Mouse (Mus musculus) limb, embryonic 10.5 days (tissue): ENCODE measurements around the gene Rnf214. TPM values are rescaled to one million over a fixed set of nuclear protein-coding genes. Genes with fewer than 3 reads are reported as not detected.
"Not testable (repeated sequence)": the region's sequence is repeated elsewhere in the genome, so short reads cannot be mapped to it uniquely, and the experiment has no call there.

Source experiments
- DNase-seq: peaks from one replicate; pipeline ENCODE4 v3.0.0-alpha.2; 2017; ENCODE audit warnings: low spot score
- H3K27ac ChIP-seq: fragments of 300-500 bp; sonication (generic); 2 replicates; pipeline ENCODE4 v1.5.1; 2016; ENCODE audit warnings: mild to moderate bottlenecking
- H3K27me3 ChIP-seq: fragments of 300-500 bp; sonication (generic); 2 replicates; pipeline ENCODE4 v1.6.1; 2016; ENCODE audit warnings: low read depth, mild to moderate bottlenecking; ENCODE audit not compliant: poor library complexity, severe bottlenecking
- H3K36me3 ChIP-seq: fragments of 300-500 bp; sonication (generic); 2 replicates; pipeline ENCODE4 v1.6.1; 2016; ENCODE audit warnings: mild to moderate bottlenecking, moderate library complexity
- H3K4me1 ChIP-seq: fragments of 300-500 bp; sonication (generic); 2 replicates; pipeline ENCODE4 v1.6.1; 2016
- H3K4me3 ChIP-seq: fragments of 300-500 bp; sonication (generic); 2 replicates; pipeline ENCODE4 v1.5.1; 2016; ENCODE audit warnings: mild to moderate bottlenecking, moderate library complexity
- H3K9me3 ChIP-seq: fragments of 300-500 bp; sonication (generic); replicated peaks from 2 replicates; pipeline ENCODE4 v1.6.1; 2016; ENCODE audit warnings: mild to moderate bottlenecking
- WGBS: fragments of 180-500 bp; shearing (Covaris S2); methylation state at CpG from one replicate; pipeline ENCODE4 v1.1.7; 2016; 5-methylcytosine and 5-hydroxymethylcytosine counted together
- polyA plus RNA-seq: library from polyadenylated mRNA; unstranded; fragments of >200 nt; fragmentation: Nextera tagmentation; extraction: Ambion mirVana; gene quantifications from 2 replicates; pipeline ENCODE4 v1.2.1, GENCODE M21; 2016

Gene Rnf214
- polyA plus RNA-seq, 1 experiment from 2014 or later, result 61.2 TPM

DNA sequence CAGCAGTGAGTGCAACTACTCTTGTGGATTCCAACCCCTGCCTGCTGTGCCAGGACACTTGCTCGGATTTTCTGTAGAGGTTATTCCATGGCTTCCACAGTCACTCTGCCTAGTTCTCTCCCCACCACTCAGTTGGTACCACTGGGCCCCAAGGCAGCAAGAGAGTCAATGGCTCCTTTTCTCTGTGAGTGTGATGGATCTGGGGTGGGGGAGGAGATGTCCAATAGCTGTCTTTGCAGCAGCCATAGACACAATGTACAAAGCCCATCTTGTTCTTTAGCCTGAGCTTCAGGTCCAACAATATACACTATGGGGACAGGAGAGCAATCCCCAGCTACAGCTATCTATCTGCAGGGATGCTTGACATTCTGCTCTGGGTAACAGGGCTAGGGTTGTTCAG, 52.6 kb downstream of the Rnf214 start:
- Histone ChIP-seq H3K27me3 (no peaks in the 10 kb centered on the region), H3K4me1 (0 out of 2 replicates have a peak, but pooled peaks cover 3% of the 10 kb centered on the region), H3K9me3 (no peaks in the 10 kb centered on the region), H3K27ac (no peak overlapping the region), H3K36me3 (peaks cover 52% of the 10 kb centered on the region), H3K4me3 (no peak overlapping the region)
- DNase-seq, result no peak
- WGBS, result 92% methylated on average over 1 of the region's 1 CpGs

- Histone ChIP-seq H3K4me3 (no peak overlapping the region), H3K36me3 (peaks cover 48% of the 10 kb centered on the region), H3K27ac (no peak overlapping the region), H3K27me3 (no peaks in the 10 kb centered on the region), H3K9me3 (no peaks in the 10 kb centered on the region), H3K4me1 (0 out of 2 replicates have a peak, but pooled peaks cover 3% of the 10 kb centered on the region)
- no peak for DNase-seq
- WGBS, result 95% methylated on average over 2 of the region's 2 CpGs
These were observed 53.0 kb downstream of the Rnf214 start for GRCm38 (mm10) chr9:45853695-45854094.

- Histone ChIP-seq H3K27me3 (no peaks in the 10 kb centered on the region), H3K36me3 (peaks cover 29% of the 10 kb centered on the region), H3K9me3 (no peaks in the 10 kb centered on the region), H3K4me1 (0 out of 2 replicates have a peak, but pooled peaks cover 3% of the 10 kb centered on the region), H3K4me3 (no peak overlapping the region), H3K27ac (no peak overlapping the region)
- WGBS, result 88% methylated on average over 2 of the region's 2 CpGs
- DNase-seq, result no peak
These were observed 54.9 kb downstream of the Rnf214 start for GRCm38 (mm10) chr9:45851776-45852175.

GRCm38 (mm10) chr9:45851330-45851729, 55.4 kb downstream of the Rnf214 start:
- 77% methylated on average over 5 of the region's 5 CpGs for WGBS
- Histone ChIP-seq H3K36me3 (peaks cover 26% of the 10 kb centered on the region), H3K27ac (no peak overlapping the region), H3K9me3 (no peaks in the 10 kb centered on the region), H3K4me1 (0 out of 2 replicates have a peak, but pooled peaks cover 3% of the 10 kb centered on the region), H3K4me3 (no peak overlapping the region), H3K27me3 (no peaks in the 10 kb centered on the region)
- DNase-seq, result no peak

DNA sequence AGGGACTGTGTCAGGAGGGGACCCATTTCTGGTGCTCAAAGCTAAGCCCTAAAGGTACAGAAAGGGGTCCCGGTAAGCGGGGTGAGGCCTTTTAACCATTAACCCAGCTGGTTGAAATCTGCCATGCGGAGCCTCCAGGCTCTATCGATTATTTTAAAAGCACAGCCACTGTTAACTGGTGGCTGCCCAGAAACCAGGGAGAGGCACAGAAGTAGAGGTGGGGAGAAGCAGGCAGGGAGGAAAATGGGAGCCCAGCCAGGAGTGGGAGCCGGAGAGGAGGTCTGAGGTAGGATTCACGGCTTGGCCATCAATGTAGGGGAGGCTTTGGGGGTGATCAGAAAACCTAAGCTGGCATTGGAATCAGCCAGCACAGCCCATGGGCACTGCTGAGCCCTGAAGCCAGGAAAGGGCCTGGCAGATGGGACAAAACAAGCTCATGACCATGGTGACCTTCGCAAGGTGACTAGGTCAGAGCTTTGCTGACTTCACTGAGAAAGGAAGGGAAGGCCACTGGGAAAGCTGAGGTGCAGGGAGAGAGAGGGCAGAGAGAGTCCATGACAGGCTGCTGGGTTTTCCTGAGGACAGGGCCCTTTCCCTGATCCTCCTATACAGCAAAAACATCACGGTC, 56.1 kb downstream of the Rnf214 start:
- H3K27ac ChIP-seq, result no peak overlapping the region

GRCm38 (mm10) chr9:45849528-45850408, 56.9 kb downstream of the Rnf214 start:
- no peak for DNase-seq

More for the DNA sequence above, 56.1 kb downstream of the Rnf214 start:
- no peak for DNase-seq
- WGBS, result 91% methylated on average over 8 of the region's 8 CpGs
- Histone ChIP-seq H3K36me3 (peaks cover 19% of the 10 kb centered on the region), H3K4me3 (no peak overlapping the region), H3K4me1 (0 out of 2 replicates have a peak, but pooled peaks cover 3% of the 10 kb centered on the region), H3K9me3 (no peaks in the 10 kb centered on the region), H3K27me3 (no peaks in the 10 kb centered on the region)

GRCm38 (mm10) chr9:45846891-45847460, 59.7 kb downstream of the Rnf214 start:
- Histone ChIP-seq H3K4me3 (no peak overlapping the region), H3K4me1 (0 out of 2 replicates have a peak, but pooled peaks cover 3% of the 10 kb centered on the region), H3K9me3 (no peaks in the 10 kb centered on the region), H3K27me3 (no peaks in the 10 kb centered on the region), H3K36me3 (peaks cover 2% of the 10 kb centered on the region; the same call in 1 of the 2 replicates), H3K27ac (no peak overlapping the region)
- 69% methylated on average over 5 of the region's 5 CpGs for WGBS
- DNase-seq, result no peak

More at GRCm38 (mm10) chr9:45849528-45850408, 56.9 kb downstream of the Rnf214 start:
- Histone ChIP-seq H3K27me3 (no peaks in the 10 kb centered on the region), H3K4me1 (0 out of 2 replicates have a peak, but pooled peaks cover 3% of the 10 kb centered on the region), H3K9me3 (no peaks in the 10 kb centered on the region), H3K36me3 (peaks cover 14% of the 10 kb centered on the region), H3K4me3 (no peak overlapping the region), H3K27ac (no peak overlapping the region)
- WGBS, result 80% methylated on average over 9 of the region's 9 CpGs

GRCm38 (mm10) chr9:45846176-45846575, 60.5 kb downstream of the Rnf214 start:
- WGBS, result 78% methylated on average over 2 of the region's 2 CpGs
- not testable (repeated sequence) for H3K9me3 ChIP-seq, H3K4me1 ChIP-seq, H3K27me3 ChIP-seq, H3K36me3 ChIP-seq, H3K27ac ChIP-seq, H3K4me3 ChIP-seq, DNase-seq

DNA sequence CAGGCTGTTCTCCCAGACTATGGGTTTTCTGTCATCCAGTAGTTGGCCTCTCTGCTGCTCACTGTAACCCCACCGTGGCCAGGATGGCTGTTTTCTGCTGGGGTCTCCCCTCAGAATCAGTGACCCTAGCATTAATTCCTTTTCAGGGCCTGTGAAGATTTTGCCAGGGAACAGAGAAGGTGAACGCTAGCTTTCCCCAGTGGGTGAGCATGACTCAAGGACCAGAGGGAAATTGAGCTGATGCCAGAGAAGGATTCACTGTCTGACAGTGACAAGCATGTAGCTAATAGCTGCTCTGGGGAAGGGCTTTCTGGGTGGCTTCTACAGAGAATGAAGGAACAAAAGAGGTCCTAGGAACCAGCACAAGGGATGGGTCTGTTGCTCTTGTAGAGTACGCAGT, 61.2 kb downstream of the Rnf214 start:
- Histone ChIP-seq H3K27ac (no peak overlapping the region), H3K9me3 (no peaks in the 10 kb centered on the region), H3K4me1 (peaks cover 8% of the 10 kb centered on the region; the same call in 1 of the 2 replicates), H3K36me3 (peaks cover 2% of the 10 kb centered on the region; the same call in 1 of the 2 replicates), H3K27me3 (no peaks in the 10 kb centered on the region), H3K4me3 (no peak overlapping the region)
- 93% methylated on average over 3 of the region's 3 CpGs for WGBS
- no peak for DNase-seq

DNA sequence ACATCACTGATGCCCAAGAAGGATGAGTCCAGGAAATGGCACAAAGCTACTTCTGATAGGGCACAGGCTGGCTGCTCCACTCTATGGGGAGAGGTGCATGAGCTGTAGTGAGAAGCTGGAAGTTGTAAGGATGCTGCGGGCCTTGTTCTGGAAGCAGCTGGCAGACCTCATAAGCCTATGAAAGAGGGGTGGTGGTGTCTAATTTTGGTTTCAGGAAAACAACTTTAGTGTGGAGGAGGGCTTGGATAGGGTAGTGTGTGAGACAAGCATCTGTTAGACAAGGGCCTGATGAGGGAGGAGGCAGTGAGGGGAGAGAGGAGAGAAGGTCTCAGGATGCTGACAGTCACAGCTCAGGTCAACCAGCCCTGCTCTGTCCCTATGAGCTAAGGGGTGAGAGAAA, 62.9 kb downstream of the Rnf214 start:
- peaks cover 23% of the 10 kb centered on the region for H3K4me1 ChIP-seq
- H3K4me3 ChIP-seq, result no peak overlapping the region
- H3K9me3 ChIP-seq, result no peaks in the 10 kb centered on the region
- H3K36me3 ChIP-seq, result peaks cover 2% of the 10 kb centered on the region; the same call in 1 of the 2 replicates
- no peak overlapping the region for H3K27ac ChIP-seq
- no peaks in the 10 kb centered on the region for H3K27me3 ChIP-seq
- 91% methylated on average over 1 of the region's 1 CpGs for WGBS
- DNase-seq, result no peak

- Histone ChIP-seq H3K27ac (no peak overlapping the region), H3K4me3 (no peak overlapping the region), H3K9me3 (no peaks in the 10 kb centered on the region), H3K36me3 (peaks cover 2% of the 10 kb centered on the region; the same call in 1 of the 2 replicates), H3K27me3 (no peaks in the 10 kb centered on the region), H3K4me1 (peaks cover 26% of the 10 kb centered on the region)
- DNase-seq, result no peak
- 87% methylated on average over 5 of the region's 5 CpGs for WGBS
These were observed 63.7 kb downstream of the Rnf214 start for GRCm38 (mm10) chr9:45843007-45843406.

- WGBS, result 88% methylated on average over 6 of the region's 6 CpGs
- no peaks in the 10 kb centered on the region for H3K27me3 ChIP-seq
- peaks cover 2% of the 10 kb centered on the region; the same call in 1 of the 2 replicates for H3K36me3 ChIP-seq
- H3K9me3 ChIP-seq, result no peaks in the 10 kb centered on the region
- H3K4me3 ChIP-seq, result no peak overlapping the region
- DNase-seq, result no peak
- H3K4me1 ChIP-seq, result peaks cover 26% of the 10 kb centered on the region
- no peak overlapping the region for H3K27ac ChIP-seq
These were observed 65.3 kb downstream of the Rnf214 start for GRCm38 (mm10) chr9:45841458-45841857.
